Mouse (Mus musculus): ENCODE data around the gene Oxa1l.
A peak's percentile ranks its signal among the peaks of the same experiment; 100 is the strongest.

DNA sequence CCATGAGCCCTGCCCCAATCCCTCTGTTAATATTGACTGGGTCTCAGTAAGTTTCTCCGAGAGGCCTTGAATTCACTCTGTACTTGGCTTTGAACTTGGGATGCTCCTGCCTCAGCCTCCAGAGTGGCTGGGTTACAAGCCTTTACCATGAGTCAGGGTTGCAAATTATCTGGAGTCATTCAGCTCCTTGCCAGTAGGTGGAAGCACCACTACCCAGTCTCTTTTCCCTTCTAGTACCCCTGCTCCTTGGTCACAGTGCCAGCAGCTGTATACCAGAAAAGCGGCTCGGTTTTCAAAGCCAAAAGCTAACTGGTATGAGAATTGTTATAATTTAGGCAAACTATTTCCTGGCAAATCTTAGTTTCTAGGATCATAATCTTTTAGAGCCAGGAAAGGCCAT, 15.3 kb downstream of the Oxa1l start:
- TF ChIP-seq POLR2A (IDR thresholded peaks at IDR 0.05; ENCODE audit: borderline replicate concordance, extremely low read depth, low read depth, low read length) (no peak), CTCF (IDR thresholded peaks at IDR 0.05; ENCODE audit: insufficient read depth, low read length) (peak; percentile 54)
